Mouse (Mus musculus) embryonic facial prominence, embryonic 11.5 days (tissue): ENCODE data around the gene Ttf1. TPM values are rescaled to one million over a fixed set of nuclear protein-coding genes. Genes with fewer than 3 reads are reported as not detected.

ENCODE experiments used
- ATAC-seq: fragments of 200-750 bp; cut with Nextera tagmentation; replicated peaks from 2 replicates; pipeline ENCODE4 v1.8.0; 2017; ENCODE audit warnings: low read depth; ENCODE audit not compliant: insufficient number of reproducible peaks, low FRiP score, low TSS enrichment
- DNase-seq: peaks from one replicate; pipeline ENCODE4 v3.0.0-alpha.2; 2015; ENCODE audit warnings: low spot score
- H3K27ac ChIP-seq: fragments of 300-500 bp; sonication (generic); replicated peaks from 2 replicates; pipeline ENCODE4 v1.5.1; 2014; ENCODE audit warnings: mild to moderate bottlenecking, low read depth, low read length, control low read depth
- H3K27me3 ChIP-seq: fragments of 300-500 bp; sonication (generic); 2 replicates; pipeline ENCODE4 v1.6.1; 2014; ENCODE audit warnings: mild to moderate bottlenecking, low read length, moderate library complexity, mixed read lengths; ENCODE audit not compliant: control insufficient read depth, insufficient read depth
- H3K36me3 ChIP-seq: fragments of 300-500 bp; sonication (generic); replicated peaks from 2 replicates; pipeline ENCODE4 v1.6.1; 2014; ENCODE audit warnings: low read depth, mild to moderate bottlenecking, low read length, moderate library complexity, mixed read lengths; ENCODE audit not compliant: control insufficient read depth, insufficient read depth
- H3K4me1 ChIP-seq: fragments of 300-500 bp; sonication (generic); 2 replicates; pipeline ENCODE4 v1.6.1; 2014; ENCODE audit warnings: low read length, mixed read lengths; ENCODE audit not compliant: control insufficient read depth, insufficient read depth
- H3K4me2 ChIP-seq: fragments of 300-500 bp; sonication (generic); 2 replicates; pipeline ENCODE4 v1.6.1; 2014; ENCODE audit warnings: low read depth, mild to moderate bottlenecking, control low read depth, low read length, moderate library complexity
- H3K4me3 ChIP-seq: fragments of 300-500 bp; sonication (generic); 2 replicates; pipeline ENCODE4 v1.5.1; 2014; ENCODE audit warnings: low read depth, low read length, control low read depth
- H3K9ac ChIP-seq: fragments of 300-500 bp; sonication (generic); replicated peaks from 2 replicates; pipeline ENCODE4 v1.6.1; 2014; ENCODE audit warnings: mild to moderate bottlenecking, control low read depth, low read length
- H3K9me3 ChIP-seq: fragments of 300-500 bp; sonication (generic); replicated peaks from 2 replicates; pipeline ENCODE4 v1.6.1; 2016; ENCODE audit warnings: mild to moderate bottlenecking, low read length, inconsistent platforms, mixed read lengths; ENCODE audit not compliant: control insufficient read depth
- WGBS: fragments of 180-500 bp; shearing (Covaris S2); extraction: QIAGEN DNeasy Blood & Tissue Kit; methylation state at CpG from one replicate; pipeline ENCODE4 v1.1.7; 2014; 5-methylcytosine and 5-hydroxymethylcytosine counted together
- polyA plus RNA-seq: library from polyadenylated mRNA; unstranded; fragments of >200 nt; fragmentation: Nextera tagmentation; extraction: Ambion mirVana; gene quantifications from 2 replicates; pipeline ENCODE4 v1.2.1, GENCODE M21; 2014

The Ttf1 gene
- 10.7 and 10.8 TPM in 2 replicates for polyA plus RNA-seq

- 0% methylated on average over 41 of the region's 41 CpGs for WGBS
- Histone ChIP-seq H3K27me3 (no peaks in the 10 kb centered on the region; the same call in 1 of the 2 replicates), H3K9ac (peak within 1 kb of the TSS; percentile 72), H3K9me3 (no peaks in the 10 kb centered on the region), H3K27ac (peak within 1 kb of the TSS; percentile 75), H3K36me3 (no peaks in the 10 kb centered on the region), H3K4me3 (peak within 1 kb of the TSS; percentile 76), H3K4me2 (peak within 1 kb of the TSS; percentile 38), H3K4me1 (no peaks in the 10 kb centered on the region)
- ATAC-seq (peak; percentile 95), DNase-seq (peak; percentile 97)
These were observed at the start of gene Ttf1 for GRCm38 (mm10) chr2:29060135-29060597. Gene Ttf1, plus strand, starts transcription at chr2:29060262.

DNA sequence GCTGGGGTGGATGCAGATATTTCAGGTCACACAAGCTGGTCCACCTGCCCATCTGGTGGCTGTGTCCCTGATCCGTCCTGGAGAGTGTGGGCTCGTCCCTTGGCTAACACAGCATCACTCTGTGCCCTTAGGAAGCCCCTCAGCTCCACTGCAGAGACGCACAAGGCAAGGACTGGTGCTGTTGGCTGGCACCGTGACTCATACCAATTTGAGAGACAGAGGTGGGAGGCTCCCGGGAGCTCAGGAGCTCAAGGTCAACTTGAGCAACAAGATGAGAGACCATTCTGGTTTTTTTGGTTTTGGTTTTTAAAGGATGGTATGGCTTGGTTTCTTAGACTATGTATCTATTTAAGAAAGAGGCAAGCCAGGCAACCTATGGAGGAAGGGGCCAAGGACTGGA is 47.5 kb upstream of the Ttf1 start:
- WGBS = 74% methylated on average over 5 of the region's 5 CpGs
- no peaks in the 10 kb centered on the region for H3K4me1 ChIP-seq
- H3K4me3 ChIP-seq = no peak overlapping the region

DNA sequence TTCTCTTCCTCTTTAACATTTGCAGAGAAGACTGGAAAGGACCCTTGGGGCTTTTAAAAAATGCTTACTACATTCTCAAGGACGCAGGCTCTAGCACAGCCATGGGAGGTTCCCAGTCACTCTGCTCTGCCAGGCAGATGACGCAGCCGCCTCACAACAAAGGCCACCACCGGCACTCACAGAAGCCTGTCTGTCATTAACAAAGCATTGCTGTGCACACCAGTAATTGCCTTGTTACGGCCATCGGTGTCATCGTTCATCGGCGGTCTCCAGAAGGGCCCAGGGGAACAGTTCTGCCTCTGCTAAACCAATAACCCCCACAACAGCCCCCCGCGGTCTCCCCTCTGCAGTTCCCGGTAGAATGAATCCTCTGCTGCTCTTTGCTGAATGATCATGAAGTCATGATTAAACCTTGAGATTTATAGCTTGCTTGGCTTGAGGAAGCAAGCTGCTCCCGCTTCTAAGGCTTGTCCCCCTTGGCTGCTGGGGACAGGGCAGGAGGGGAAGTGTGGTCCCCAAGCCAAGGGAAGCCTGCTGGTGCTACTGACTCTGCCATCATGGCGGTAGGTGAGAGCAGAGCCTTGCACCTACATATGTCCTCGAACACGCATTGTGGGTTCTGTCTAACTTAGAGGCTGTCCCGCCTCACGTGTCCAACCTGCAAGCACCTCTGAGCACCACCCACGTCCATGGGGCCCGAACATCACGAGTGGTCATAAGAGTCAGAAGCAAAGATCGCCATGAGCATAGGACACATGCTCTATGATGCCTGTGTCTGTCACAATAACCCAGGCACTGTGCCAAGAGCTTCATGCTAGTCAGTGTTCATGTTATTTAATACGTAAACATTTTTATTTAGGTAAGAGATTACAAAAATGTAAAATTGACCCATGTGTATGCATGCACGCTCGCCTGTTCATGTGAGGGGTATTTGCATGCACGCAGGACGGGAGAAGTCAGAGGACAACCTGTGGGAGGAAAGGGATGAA is 43.2 kb upstream of the Ttf1 start:
- no peaks in the 10 kb centered on the region for H3K4me1 ChIP-seq
- H3K4me2 ChIP-seq = no peak overlapping the region
- no peak overlapping the region for H3K4me3 ChIP-seq
- DNase-seq (peak; percentile 10), ATAC-seq (0 out of 2 replicates have a peak, but pooled peaks have one; percentile 34)
- no peaks in the 10 kb centered on the region for H3K9me3 ChIP-seq
- H3K27me3 ChIP-seq = no peaks in the 10 kb centered on the region
- H3K36me3 ChIP-seq = no peaks in the 10 kb centered on the region
- H3K9ac ChIP-seq = no peak overlapping the region
- WGBS = 49% methylated on average over 27 of the region's 27 CpGs
- no peak overlapping the region for H3K27ac ChIP-seq

More for the DNA sequence above, 47.5 kb upstream of the Ttf1 start:
- no peaks in the 10 kb centered on the region for H3K27me3 ChIP-seq
- DNase-seq (no peak), ATAC-seq (no peak)
- no peaks in the 10 kb centered on the region for H3K36me3 ChIP-seq
- no peak overlapping the region for H3K4me2 ChIP-seq
- H3K9ac ChIP-seq = no peak overlapping the region
- H3K9me3 ChIP-seq = no peaks in the 10 kb centered on the region
- H3K27ac ChIP-seq = no peak overlapping the region

DNA sequence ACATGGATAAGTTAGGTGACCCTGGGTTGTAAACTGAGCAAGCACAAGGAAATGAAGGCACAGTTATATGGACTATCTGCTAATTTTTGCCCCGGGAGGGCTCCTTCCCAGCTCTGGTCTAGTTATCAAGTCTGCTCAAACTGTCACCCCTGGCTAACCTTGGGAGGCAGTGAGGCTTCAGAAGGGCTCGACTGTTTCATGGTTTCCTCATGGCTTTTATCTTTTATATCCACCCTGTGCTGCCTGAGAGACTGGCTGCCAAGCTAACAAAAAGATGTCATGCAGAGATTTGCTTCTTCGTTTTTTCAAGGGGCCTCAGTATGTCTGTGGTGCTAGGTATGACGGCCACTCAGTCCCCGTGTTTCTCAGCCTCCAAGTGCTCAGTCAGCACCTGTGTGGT is 41.4 kb upstream of the Ttf1 start:
- no peak for ATAC-seq
- DNase-seq = no peak
- WGBS = 60% methylated on average over 5 of the region's 5 CpGs
- Histone ChIP-seq H3K4me3 (no peak overlapping the region), H3K9ac (no peak overlapping the region), H3K4me1 (no peaks in the 10 kb centered on the region), H3K27me3 (no peaks in the 10 kb centered on the region), H3K36me3 (no peaks in the 10 kb centered on the region), H3K4me2 (no peak overlapping the region), H3K27ac (no peak overlapping the region), H3K9me3 (no peaks in the 10 kb centered on the region)

DNA sequence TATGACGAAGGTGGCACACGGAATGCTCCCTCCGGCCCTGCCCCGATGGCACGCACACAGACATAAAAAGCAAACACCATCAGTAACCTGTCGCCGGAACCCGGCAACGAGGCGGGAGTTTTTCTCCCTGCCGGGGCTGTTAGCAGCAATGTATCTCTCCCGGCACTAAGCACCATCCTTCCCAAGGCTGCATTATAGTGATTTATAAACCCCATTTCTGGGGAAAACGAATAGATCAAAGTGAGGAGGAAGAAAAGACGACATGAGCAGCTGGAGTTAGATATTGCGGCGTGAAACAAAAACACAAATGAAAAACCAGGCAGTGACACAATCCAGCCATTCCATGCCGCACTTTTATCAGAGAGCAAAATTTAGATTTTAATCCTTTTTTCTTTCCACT is 39.0 kb upstream of the Ttf1 start:
- no peaks in the 10 kb centered on the region for H3K9me3 ChIP-seq
- 81% methylated on average over 17 of the region's 17 CpGs for WGBS
- ATAC-seq (no peak), DNase-seq (no peak)
- no peaks in the 10 kb centered on the region for H3K36me3 ChIP-seq
- no peak overlapping the region for H3K4me3 ChIP-seq
- no peaks in the 10 kb centered on the region for H3K27me3 ChIP-seq
- H3K4me2 ChIP-seq = no peak overlapping the region
- no peak overlapping the region for H3K27ac ChIP-seq
- H3K4me1 ChIP-seq = no peaks in the 10 kb centered on the region
- H3K9ac ChIP-seq = no peak overlapping the region

GRCm38 (mm10) chr2:29023001-29023400 is 37.1 kb upstream of the Ttf1 start:
- WGBS = 90% methylated on average over 7 of the region's 7 CpGs
- Histone ChIP-seq H3K9ac (no peak overlapping the region), H3K4me3 (no peak overlapping the region), H3K27ac (no peak overlapping the region), H3K27me3 (no peaks in the 10 kb centered on the region), H3K9me3 (no peaks in the 10 kb centered on the region), H3K4me1 (no peaks in the 10 kb centered on the region), H3K4me2 (no peak overlapping the region), H3K36me3 (no peaks in the 10 kb centered on the region)
- no peak for DNase-seq
- no peak for ATAC-seq

GRCm38 (mm10) chr2:29025284-29025683 is 34.8 kb upstream of the Ttf1 start:
- ATAC-seq = no peak
- 0 out of 2 replicates have a peak, but pooled peaks cover 3% of the 10 kb centered on the region for H3K27me3 ChIP-seq
- H3K9me3 ChIP-seq = no peaks in the 10 kb centered on the region

More at GRCm38 (mm10) chr2:29025284-29025683, 34.8 kb upstream of the Ttf1 start:
- Histone ChIP-seq H3K4me3 (no peak overlapping the region), H3K9ac (no peak overlapping the region), H3K4me1 (no peaks in the 10 kb centered on the region), H3K36me3 (no peaks in the 10 kb centered on the region), H3K27ac (no peak overlapping the region), H3K4me2 (no peak overlapping the region)
- no peak for DNase-seq
- WGBS = 87% methylated on average over 5 of the region's 5 CpGs
